Mouse (Mus musculus) right cerebral cortex, adult 18-20 months (tissue): ENCODE results near the gene Vil1.
"Not testable (repeated sequence)": the region's sequence is repeated elsewhere in the genome, so short reads cannot be mapped to it uniquely, and the experiment has no call there.

Experiments used
- DNase-seq: peaks from one replicate; pipeline ENCODE4 v3.0.0; 2022; ENCODE audit warnings: mixed read lengths

Gene Vil1

GRCm38 (mm10) chr1:74388398-74388920 lies 20.7 kb upstream of the Vil1 start:
- no peak for DNase-seq

- no peak for DNase-seq
Measured at GRCm38 (mm10) chr1:74389831-74390286, 19.3 kb upstream of the Vil1 start.

- no peak for DNase-seq
Measured at GRCm38 (mm10) chr1:74390287-74390906, 18.8 kb upstream of the Vil1 start.

- DNase-seq: peak; percentile 95
Measured at GRCm38 (mm10) chr1:74390924-74391748, 18.0 kb upstream of the Vil1 start, which contains the start of gene Ctdsp1. TSS of gene Ctdsp1 (plus strand) at chr1:74391509.

DNA sequence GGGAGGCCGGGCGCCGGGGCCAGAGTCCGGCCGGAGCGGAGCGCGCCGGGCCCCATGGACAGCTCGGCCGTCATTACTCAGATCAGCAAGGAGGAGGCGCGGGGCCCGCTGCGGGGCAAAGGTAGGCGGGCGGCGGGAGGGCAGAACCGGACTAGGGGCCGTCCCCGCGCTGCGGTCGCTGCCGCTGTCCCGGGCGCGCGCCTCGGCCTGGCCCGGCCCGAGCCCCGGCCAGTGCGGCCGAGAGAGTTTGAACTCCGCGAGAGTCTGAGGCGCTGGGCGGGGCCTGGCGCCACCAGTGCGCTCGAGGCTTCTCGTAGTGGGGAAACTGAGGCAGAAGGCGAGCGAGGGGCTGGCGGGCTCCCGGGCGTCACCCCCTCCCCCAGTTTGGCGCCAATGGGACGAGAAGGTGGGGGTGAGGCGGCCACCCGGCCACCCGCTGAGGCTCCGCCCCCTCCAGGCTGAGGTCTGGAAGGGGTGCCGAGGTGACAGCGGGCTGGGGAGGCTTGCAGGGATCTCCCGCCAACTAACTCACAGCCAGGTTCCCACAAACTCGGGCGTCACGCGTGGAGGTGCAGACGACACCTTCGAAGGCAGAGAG lies 17.2 kb upstream of the Vil1 start:
- peak; percentile 41 for DNase-seq

DNA sequence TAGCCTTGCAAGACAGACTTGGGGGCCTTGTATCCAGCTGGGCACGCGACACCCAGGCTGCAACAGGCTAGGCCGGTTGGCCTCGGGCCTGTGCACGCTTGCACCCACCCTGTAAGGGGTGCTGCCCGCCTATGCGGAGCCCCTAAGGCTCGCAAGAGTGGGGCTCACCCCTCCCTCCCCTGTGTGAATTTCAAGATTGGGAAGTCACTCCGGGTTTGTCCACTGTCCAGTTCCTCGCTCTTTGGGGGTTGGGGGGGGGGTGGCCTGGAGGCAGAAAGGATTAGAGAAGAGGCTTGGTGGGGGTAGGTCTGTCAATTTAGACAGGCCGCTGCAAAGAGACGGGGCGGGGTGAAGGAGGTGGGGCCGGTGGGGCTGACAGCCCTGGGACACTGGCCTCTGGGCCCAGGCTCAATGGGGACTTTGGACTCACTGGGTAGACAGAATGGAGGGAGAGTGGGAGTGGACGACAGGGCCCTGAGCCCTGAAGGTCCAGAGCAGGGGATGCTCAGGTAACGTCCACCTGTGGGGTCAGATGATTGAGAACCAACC lies 16.7 kb upstream of the Vil1 start:
- no peak for DNase-seq

GRCm38 (mm10) chr1:74393010-74393409 lies 16.2 kb upstream of the Vil1 start:
- DNase-seq: no peak

- no peak for DNase-seq
Measured at GRCm38 (mm10) chr1:74393697-74394096, 15.5 kb upstream of the Vil1 start.

GRCm38 (mm10) chr1:74394311-74394710 lies 14.9 kb upstream of the Vil1 start:
- no peak for DNase-seq

DNA sequence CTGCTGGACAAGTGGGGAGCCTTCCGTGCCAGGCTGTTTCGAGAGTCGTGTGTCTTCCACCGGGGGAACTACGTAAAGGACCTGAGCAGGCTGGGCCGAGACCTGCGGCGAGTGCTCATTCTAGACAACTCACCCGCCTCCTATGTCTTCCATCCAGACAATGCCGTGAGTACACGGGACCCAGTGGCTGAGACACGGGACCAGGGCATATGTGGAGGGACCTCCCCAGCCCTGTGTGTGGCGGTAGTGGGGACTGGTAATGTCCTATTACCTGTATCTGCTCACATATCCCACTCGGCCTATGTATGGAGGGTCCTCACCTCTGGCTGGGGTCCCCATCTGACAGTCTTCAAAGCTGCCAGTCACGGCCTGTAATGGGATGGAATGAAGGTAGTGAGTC lies 14.3 kb upstream of the Vil1 start:
- DNase-seq: no peak

DNA sequence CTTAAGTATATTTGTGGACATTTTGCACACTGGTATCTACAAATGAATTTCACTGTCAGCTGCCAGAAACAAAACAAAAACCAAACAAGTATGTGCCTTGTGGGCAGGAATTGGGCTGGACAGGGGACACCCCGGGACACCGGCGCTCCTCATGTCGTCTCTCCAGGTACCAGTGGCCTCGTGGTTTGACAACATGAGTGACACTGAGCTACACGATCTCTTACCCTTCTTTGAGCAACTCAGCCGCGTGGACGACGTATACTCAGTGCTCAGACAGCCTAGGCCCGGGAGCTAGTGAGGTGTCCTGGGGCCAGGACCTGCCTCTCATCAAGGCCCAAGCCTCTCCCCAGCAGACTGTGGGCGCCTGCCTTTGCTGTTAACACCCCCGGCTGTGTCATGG lies 13.9 kb upstream of the Vil1 start:
- no peak for DNase-seq

GRCm38 (mm10) chr1:74396456-74397222 lies 12.5 kb upstream of the Vil1 start:
- not testable (repeated sequence) for DNase-seq

GRCm38 (mm10) chr1:74397268-74397918 lies 11.8 kb upstream of the Vil1 start:
- DNase-seq: peak; percentile 92

DNA sequence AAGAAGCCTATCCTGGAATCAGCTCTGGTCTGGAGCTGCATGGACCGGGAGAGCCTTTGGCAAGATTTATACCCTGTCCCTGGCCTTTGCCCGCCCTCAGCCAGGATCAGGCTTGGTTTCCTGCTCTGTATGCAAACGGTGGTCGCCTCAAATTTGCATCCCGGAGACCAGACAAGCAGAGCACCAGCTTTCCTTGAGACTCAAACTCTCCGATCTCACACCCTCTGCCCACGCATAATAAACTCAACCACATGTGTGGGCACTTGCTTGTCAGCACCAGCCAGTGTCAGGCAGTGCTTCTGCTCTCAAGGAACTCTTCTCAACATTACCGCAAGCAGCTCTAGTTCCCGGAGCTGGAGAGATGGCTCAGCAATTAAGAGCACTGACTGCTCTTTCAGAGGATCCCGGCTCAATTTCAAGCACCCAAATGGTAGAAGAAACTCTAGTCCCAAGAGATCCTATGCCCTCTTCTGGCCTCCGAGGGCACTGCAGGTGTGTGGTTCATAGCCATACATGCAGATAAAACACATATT lies 11.2 kb upstream of the Vil1 start:
- peak; percentile 76 for DNase-seq

- no peak for DNase-seq
Measured at GRCm38 (mm10) chr1:74400531-74400930, 8.6 kb upstream of the Vil1 start.

- no peak for DNase-seq
Measured at GRCm38 (mm10) chr1:74401015-74401702, 8.0 kb upstream of the Vil1 start.

DNA sequence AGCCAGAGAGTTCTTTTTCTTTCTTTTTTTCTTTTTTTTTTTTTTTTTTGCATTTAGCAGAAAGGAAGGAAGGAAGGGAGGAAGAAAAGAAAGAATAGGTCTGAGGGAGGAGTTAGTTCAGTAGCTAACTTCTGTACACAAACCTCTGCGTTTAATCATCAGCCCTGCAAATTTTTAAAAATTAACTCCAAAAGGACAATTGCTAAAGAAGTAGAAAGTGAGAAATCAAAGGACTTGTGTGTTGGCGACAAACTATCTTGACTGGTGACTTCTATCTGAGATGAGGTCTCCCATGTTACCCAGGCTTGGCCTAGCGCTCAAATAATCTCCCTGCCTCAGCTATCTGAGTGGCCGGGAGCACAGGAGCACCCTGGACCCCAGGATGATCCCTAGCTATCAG lies 5.0 kb upstream of the Vil1 start:
- DNase-seq: no peak

DNA sequence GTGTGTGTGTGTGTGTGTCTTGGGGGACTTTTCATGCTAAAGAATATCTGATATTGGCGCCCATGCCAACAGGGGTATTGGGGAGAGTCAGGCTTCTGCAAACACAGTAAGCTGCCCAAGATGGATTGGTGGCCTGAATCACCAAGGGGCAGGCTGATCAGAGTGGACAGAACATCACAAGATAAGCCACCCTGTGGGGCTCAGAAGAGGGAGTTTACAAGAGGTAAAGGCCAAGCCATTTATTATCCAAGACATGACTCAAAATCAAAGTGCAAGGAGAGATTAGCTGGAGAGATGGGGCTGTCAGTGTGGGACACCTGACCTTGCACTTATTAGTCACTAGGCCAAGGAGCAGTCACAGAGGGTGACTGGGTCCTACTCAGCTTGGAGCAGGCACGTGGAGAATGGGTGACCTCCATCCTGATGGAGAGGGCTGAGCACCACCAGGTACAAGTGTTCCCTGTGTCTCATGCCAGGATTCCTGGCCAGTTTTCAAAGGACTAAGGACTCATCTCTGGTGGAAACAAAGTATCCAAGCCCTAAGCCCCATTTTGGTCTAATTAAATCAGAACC lies 2.7 kb downstream of the Vil1 start:
- no peak for DNase-seq

DNA sequence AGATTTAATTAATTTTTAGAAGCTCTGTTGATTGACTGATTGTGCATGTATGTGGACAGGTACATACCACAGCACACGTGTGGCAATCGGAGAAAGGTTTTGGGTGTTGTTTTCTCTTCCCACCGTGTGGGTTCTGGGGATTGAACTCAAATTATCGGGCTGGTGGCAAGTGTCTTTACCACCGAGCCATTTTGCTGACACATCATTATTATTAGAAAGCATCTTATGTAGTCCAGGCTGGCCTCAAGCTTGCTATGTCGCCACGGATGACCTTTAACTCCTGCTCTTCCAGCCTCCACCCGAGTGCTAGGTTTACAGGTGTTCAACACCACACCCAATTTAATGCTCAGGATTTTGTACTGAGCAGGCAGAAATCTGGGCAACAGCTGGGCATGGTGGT lies 3.5 kb downstream of the Vil1 start:
- DNase-seq: no peak

DNA sequence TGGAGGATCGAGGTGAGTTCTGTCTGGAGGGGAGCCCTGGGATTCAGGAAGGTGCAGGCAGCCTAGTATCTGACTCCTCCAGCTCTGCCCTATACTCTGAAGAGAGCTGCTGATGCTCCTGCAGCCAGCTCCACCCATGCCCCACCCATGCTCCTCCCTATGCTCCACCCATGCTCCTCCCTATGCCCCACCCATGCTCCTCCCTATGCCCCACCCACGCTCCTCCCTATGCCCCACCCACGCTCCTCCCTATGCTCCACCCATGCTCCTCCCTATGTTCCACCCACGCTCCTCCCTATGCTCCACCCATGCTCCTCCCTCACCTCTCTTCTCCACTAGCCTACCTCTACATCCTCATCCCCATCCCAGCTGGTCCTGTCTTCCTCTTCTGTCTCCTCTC lies 6.0 kb downstream of the Vil1 start:
- DNase-seq: no peak
